Mouse (Mus musculus) adrenal gland, postnatal 14 days (tissue): Measurements from ENCODE around the gene Prpf18. TPM values are rescaled to one million over a fixed set of nuclear protein-coding genes. Genes with fewer than 3 reads are reported as not detected.

Experiments used
- DNase-seq: peaks from one replicate; pipeline ENCODE4 v3.0.0; 2021; ENCODE audit warnings: mixed read lengths
- total RNA-seq: library from RNA; stranded (reverse); gene quantifications from 2 replicates; pipeline ENCODE4 v1.2.3, GENCODE M21; 2021

The Prpf18 gene
- total RNA-seq, 1 experiment from 2014 or later: 45.2 TPM

DNA sequence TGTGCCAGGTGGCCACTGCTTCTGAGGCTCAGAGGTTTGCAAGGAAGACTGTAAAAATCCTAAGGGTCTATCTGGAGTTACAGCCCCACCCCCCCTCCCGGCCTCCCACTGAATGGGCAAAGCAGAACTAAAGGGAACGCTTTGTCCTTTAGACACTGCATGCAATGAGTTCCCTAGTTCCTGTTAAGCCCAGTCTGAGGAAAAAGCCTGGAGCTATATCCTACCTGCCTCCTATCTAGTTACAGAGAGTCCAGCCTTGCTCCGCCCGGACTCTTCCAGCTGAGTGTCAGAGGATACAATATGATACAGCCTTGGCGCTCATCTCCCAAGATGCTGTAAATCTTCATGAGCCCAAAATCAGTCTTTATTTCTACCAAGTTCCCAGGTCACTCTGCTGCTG is 77.7 kb downstream of the Prpf18 start:
- DNase-seq: no peak

DNA sequence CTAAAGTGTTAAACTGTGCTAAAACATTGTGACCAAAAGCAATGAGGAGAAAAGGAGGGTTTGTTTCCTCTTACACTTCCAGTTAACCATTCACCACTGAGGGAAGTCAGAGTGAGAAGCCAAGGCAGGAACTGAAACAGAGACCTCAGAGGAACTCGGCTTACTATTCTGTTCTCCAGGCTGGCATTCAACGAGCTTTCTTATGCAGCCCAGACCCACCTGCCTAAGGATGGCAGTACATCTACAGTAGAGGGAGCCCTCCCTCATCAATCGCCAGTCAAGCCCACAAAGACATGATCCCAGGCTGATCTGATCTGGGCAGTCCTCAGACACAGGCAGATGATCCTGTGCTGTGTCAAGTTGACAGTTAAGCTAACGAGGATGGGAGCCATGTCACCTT is 78.5 kb downstream of the Prpf18 start:
- DNase-seq: no peak

DNA sequence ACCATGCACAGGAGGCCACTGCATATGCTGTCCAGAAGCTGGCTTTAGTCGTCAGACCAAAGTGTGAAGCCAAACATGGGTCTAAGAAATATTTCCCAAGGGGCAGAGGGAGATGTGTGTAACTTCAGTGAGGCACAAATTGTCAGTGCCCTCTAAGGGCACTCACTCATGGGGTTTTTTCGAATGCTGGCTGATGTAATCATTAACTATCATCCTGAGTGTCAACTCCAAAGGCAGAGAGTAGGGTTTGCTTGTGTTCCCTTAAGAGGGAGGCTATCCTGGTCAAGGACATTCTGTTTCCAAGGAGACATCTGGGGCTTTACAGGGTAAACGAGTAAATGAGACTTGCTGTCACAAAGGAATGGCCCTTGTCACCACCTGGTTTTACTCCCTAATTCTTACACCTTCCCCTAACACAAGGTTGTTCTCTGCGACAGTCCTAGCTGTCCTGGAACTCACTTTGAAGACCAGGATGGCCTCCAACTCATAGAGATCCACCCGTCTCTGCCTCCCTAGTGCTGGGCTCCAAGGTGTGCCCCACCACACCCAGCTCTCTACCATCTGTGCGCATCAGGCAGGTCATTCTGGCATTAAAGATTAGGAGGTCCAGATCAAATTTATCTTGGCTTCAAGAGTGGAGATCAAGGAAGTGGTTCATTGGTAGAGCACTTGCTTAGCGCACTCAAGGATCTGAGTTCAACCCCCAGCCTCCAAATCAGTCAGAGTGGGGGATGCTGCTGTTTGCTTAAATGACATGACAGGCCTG is 79.2 kb downstream of the Prpf18 start:
- DNase-seq: no peak

Other genes starting within 250 kb of the Prpf18 start
- 16.1 and 18.9 TPM in 2 replicates for gene Bend7, start 65.7 kb upstream of the Prpf18 start, total RNA-seq
- 45.8 and 50.8 TPM in 2 replicates for gene Sephs1, start 229.5 kb upstream of the Prpf18 start, total RNA-seq